Mouse (Mus musculus) G1E (cell line): ENCODE results near the gene Ovca2. TPM values are rescaled to one million over a fixed set of nuclear protein-coding genes. Genes with fewer than 3 reads are reported as not detected.

Source experiments
- ATAC-seq: 2 replicates; pipeline ENCODE4 v1.8.0; 2016; ENCODE audit warnings: mild to moderate bottlenecking; ENCODE audit not compliant: insufficient number of reproducible peaks, poor library complexity, low FRiP score, severe bottlenecking; ENCODE audit errors: extremely low read depth
- DNase-seq: peaks from one replicate; pipeline ENCODE4 v3.0.0; 2012; ENCODE audit warnings: low spot score
- H3K27me3 ChIP-seq: 2 replicates; pipeline ENCODE4 v1.6.1; 2012; ENCODE audit warnings: mild to moderate bottlenecking, low read length, inconsistent platforms; ENCODE audit not compliant: insufficient read depth
- H3K36me3 ChIP-seq: replicated peaks from 2 replicates; pipeline ENCODE3; 2012; ENCODE audit warnings: mild to moderate bottlenecking, inconsistent platforms
- H3K4me1 ChIP-seq: 2 replicates; pipeline ENCODE4 v1.6.1; 2012; ENCODE audit warnings: low read depth, low read length, inconsistent platforms, mixed read lengths; ENCODE audit not compliant: insufficient read depth
- H3K4me3 ChIP-seq: 2 replicates; pipeline ENCODE4 v1.5.1; 2012; ENCODE audit warnings: low read depth, mild to moderate bottlenecking, inconsistent platforms, low read length, moderate library complexity, mixed read lengths
- H3K9me3 ChIP-seq: replicated peaks from 2 replicates; pipeline ENCODE4 v1.6.1; 2012; ENCODE audit warnings: inconsistent platforms
- CTCF ChIP-seq: IDR thresholded peaks from 2 replicates; pipeline ENCODE4 v1.5.1; 2012; ENCODE audit warnings: low read depth, low read length, inconsistent platforms, mixed read lengths
- GATA1 ChIP-seq: IDR thresholded peaks from 2 replicates; pipeline ENCODE4 v1.6.1; 2012; ENCODE audit warnings: borderline replicate concordance, low read length, inconsistent platforms, mixed read lengths
- GATA2 ChIP-seq: IDR thresholded peaks from 2 replicates; pipeline ENCODE4 v1.6.1; 2012; ENCODE audit warnings: low read depth, low read length, inconsistent platforms, borderline replicate concordance
- POLR2AphosphoS5 ChIP-seq: IDR thresholded peaks from 2 replicates; pipeline ENCODE4 v1.6.1; 2012; ENCODE audit warnings: low read depth, low read length, inconsistent platforms; ENCODE audit not compliant: insufficient replicate concordance
- TAL1 ChIP-seq: conservative IDR thresholded peaks from 2 replicates; pipeline ENCODE4 v1.6.1; 2012; ENCODE audit warnings: low read depth, low read length, inconsistent platforms, mixed read lengths
- polyA plus RNA-seq: library from polyadenylated mRNA; stranded (reverse); fragments of >175 nt; gene quantifications from 2 replicates; pipeline ENCODE4 v1.2.3, GENCODE M21; 2012
- total RNA-seq, 2 experiments: library from RNA; stranded (forward) in 1 of 2; stranded (reverse) in 1 of 2; fragments of 200-1000 nt in 1 of 2; fragments of >200 nt in 1 of 2; fragmentation: Nextera tagmentation in 1 of 2; gene quantifications; 2 replicates each; pipeline ENCODE4 v1.2.3; 2014 to 2017

The Ovca2 gene
- total and polyA plus RNA-seq, 3 experiments, result 2.0 to 21.0 (median 20.9) TPM

DNA sequence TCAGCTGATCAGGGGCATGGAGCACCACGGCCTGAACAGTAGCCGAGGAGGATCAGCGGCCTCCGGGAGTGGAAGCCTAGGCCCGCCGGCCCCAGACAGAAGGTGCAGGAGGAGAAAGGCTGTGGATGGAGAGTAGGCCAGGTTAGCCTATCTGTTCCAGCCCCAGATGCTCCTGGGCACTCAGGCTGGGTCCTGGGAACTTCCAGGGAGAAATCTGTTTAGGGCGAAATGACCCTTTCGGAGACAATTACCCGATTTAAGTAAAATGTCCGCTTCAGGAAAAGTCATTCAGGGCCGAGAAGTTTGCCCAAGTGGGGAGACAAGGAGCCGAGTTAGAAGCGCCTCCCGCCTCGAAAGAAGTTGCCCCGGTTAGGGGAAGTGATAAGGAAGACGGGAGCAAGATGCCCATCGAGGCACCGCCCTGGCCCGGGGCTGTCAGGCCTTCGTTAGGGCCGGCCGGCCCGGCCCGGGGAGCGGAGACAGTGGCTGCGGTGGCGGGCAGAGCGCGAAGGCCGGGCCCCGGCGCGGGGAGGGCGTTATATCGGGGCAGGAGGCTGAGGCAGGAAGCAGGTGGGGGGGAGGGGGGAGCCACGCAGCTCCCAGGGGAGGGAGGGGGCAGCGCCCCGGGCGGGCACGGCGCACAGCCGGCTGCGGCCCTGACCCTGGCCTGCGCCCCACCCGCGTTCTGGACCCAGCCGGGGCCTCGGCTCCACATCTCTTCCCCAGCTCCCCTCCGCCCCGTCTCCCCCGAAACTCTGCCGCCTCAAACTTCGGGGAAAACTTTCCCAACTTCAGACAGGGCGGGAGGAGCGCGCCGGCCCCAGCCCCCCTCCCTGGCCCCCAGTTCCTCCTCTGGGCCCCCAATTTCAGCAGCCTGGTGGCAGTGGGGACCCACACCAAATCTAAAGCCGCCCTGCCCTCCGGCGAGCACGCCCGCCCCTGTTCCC is 10.7 kb downstream of the Ovca2 start:
- Histone ChIP-seq H3K36me3 (peaks cover 36% of the 10 kb centered on the region), H3K27me3 (peaks cover 52% of the 10 kb centered on the region), H3K4me3 (peak overlapping the region; percentile 29; the same call in 1 of the 2 replicates), H3K4me1 (peaks cover 28% of the 10 kb centered on the region), H3K9me3 (peaks cover 64% of the 10 kb centered on the region)
- ATAC-seq (no peak), DNase-seq (no peak)
- TF ChIP-seq POLR2AphosphoS5 (no peak), CTCF (no peak), GATA1 (no peak), GATA2 (no peak), TAL1 (no peak)

DNA sequence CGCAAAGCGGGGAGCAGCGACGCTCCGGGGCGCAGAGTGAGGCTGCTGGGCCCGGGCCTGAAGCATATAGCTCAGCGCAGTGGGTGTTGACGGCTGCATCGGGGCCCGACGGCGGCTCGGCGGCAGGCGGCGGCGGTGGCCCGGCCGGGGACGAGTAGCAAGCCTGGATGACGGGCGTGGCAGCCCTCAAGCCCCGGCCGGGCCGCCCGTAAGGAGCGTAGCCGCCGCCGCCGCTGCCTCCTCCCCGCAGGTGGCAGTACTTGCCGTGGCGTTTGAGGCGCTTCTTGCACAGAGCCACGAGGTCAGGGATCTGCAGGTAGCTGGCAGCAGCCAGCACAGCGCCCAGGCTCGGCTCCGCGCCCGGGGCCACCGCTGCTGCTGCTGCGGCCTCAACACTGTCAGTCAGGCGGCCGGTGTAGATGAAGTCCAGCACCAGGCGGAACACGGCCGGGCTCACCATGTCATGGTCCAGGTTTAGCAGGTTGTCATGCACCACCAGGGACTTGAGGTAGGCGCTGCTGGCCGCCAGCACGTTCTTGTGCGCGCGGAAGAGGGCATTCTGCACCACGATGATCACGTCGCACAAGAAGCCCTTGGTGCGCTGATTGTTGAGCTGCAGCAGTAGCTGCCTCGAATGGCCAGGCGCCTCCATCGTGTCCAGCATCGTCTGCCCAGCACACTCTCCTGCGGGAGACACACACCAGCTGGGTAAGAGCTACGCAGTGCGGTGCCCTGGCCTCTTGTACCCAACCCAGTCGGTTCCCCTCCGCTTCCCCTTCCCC is 11.6 kb downstream of the Ovca2 start:
- TF ChIP-seq CTCF (no peak), GATA2 (no peak), POLR2AphosphoS5 (no peak), TAL1 (no peak), GATA1 (no peak)
- peaks cover 45% of the 10 kb centered on the region for H3K36me3 ChIP-seq
- ATAC-seq (no peak), DNase-seq (no peak)
- H3K4me1 ChIP-seq, result peaks cover 20% of the 10 kb centered on the region
- H3K4me3 ChIP-seq, result peak overlapping the region; percentile 29; the same call in 1 of the 2 replicates
- H3K9me3 ChIP-seq, result peaks cover 56% of the 10 kb centered on the region
- peaks cover 43% of the 10 kb centered on the region for H3K27me3 ChIP-seq

- Histone ChIP-seq H3K9me3 (peaks cover 53% of the 10 kb centered on the region), H3K36me3 (peaks cover 52% of the 10 kb centered on the region), H3K27me3 (peaks cover 36% of the 10 kb centered on the region), H3K4me1 (peaks cover 16% of the 10 kb centered on the region), H3K4me3 (peak overlapping the region; percentile 24; the same call in 1 of the 2 replicates)
- no peak for TF ChIP-seq CTCF
- TF ChIP-seq TAL1, result no peak
- TF ChIP-seq GATA1, result no peak
- no peak for TF ChIP-seq POLR2AphosphoS5
- ATAC-seq (no peak), DNase-seq (no peak)
These were observed 12.3 kb downstream of the Ovca2 start for GRCm38 (mm10) chr11:75166193-75166842.

DNA sequence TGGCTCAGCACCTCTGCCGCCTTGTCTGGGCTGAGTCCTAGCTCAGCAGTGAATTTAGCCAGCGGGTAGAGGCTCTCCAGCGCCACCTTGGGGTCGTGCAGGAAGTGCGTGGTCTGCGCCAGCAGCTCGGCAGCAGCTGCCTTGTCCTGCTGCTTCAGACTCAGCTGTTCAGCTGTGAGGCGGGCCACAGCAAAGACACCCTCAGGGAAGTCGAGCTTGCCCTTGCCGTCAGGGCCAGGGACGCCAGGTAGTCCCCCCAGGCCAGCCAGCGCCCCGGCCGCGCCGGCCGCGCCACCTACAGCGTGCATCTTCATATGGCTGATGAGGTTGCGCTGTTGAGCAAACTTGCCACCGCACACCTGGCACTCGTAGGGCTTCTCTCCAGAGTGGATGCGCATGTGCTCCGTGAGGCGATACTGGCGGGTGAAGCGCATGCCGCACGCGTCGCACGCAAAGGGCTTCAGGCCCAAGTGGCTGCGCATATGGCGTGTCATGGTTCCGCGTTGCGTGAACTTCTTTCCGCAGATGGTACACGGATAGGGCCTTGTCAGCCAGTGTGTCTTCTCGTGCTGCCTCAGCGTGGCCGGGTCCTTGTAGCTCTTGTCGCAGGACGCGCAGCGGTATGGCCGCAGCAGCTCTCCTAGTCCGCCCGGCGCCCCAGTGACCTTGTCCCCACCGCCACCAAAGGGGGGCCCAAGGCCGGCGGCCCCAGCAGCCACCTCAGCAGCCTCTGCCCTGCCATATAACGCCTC is 13.0 kb downstream of the Ovca2 start:
- Histone ChIP-seq H3K4me3 (peak overlapping the region; percentile 24; the same call in 1 of the 2 replicates), H3K27me3 (peaks cover 29% of the 10 kb centered on the region), H3K4me1 (peaks cover 16% of the 10 kb centered on the region), H3K36me3 (peaks cover 59% of the 10 kb centered on the region), H3K9me3 (peaks cover 51% of the 10 kb centered on the region)
- no peak for ATAC-seq
- TF ChIP-seq GATA1, result no peak
- no peak for TF ChIP-seq GATA2
- 0 out of 2 replicates have a peak, but pooled peaks have one; percentile 28 for TF ChIP-seq CTCF
- DNase-seq, result no peak

DNA sequence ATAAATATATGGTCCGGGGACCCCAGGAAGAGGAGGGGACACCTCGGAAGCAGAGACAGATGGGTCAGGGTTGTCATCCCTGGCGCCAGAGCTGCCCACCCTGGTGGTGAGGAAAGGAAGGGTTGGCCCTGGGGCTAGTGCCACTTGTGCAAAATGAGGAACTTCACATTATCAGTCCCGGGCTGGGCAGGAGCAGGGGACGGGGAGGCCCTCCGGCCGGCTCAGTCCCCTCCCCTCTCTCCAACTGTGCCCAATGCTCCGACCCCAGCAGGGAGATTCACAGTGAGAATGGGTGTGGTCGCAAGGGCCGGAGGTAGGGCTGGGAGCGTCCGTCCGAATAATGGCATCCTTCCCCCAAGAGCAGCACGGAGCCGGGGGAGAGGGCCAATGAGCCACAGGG is 13.9 kb downstream of the Ovca2 start:
- Histone ChIP-seq H3K36me3 (peaks cover 68% of the 10 kb centered on the region), H3K4me1 (peaks cover 16% of the 10 kb centered on the region), H3K9me3 (peaks cover 45% of the 10 kb centered on the region), H3K4me3 (no peak overlapping the region; the same call in 1 of the 2 replicates), H3K27me3 (peaks cover 20% of the 10 kb centered on the region)
- ATAC-seq, result peak; percentile 40; the same call in 1 of the 2 replicates
- DNase-seq, result peak; percentile 62
- no peak for TF ChIP-seq GATA1
- no peak for TF ChIP-seq POLR2AphosphoS5
- TF ChIP-seq GATA2, result no peak
- TF ChIP-seq TAL1, result no peak
- TF ChIP-seq CTCF, result no peak
